Mouse (Mus musculus): ENCODE measurements around the gene Dctn2.

DNA sequence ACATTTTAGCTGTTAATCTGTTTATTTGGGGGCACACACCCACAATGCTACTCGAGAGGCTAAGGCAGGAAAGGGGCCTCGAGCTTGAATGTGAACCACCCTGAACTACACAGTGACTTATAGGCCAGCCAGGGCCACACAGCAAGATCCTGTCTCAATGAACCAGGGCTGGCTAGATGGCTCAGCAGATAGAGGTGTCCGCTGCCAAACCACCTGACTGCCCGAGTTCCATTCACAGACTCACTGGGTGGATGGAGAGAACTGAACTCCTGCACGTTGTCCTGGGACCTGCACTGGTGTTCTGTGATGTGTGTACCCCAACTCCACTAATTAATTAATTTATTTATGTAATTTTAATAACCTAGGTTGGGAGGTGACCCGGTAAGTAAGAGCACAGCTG is 8.4 kb upstream of the Dctn2 start:
- no peak for TF ChIP-seq CTCF (IDR thresholded peaks at IDR 0.05; ENCODE audit: borderline replicate concordance, insufficient read depth, low read length)
- TF ChIP-seq POLR2A (IDR thresholded peaks at IDR 0.05; ENCODE audit: low read depth, low read length) = no peak
